Mouse (Mus musculus) lung, postnatal 0 days (tissue): ENCODE measurements around the gene Fam92b. TPM values are rescaled to one million over a fixed set of nuclear protein-coding genes. Genes with fewer than 3 reads are reported as not detected.

ENCODE experiments used
- ATAC-seq: fragments of 200-750 bp; cut with Nextera tagmentation; 2 replicates; pipeline ENCODE4 v1.8.0; 2017; ENCODE audit warnings: moderate library complexity
- DNase-seq: peaks from one replicate; pipeline ENCODE4 v3.0.0-alpha.2; 2016; ENCODE audit warnings: low spot score
- H3K27ac ChIP-seq: fragments of 300-500 bp; sonication (generic); 2 replicates; pipeline ENCODE4 v1.5.1; 2014; ENCODE audit warnings: antibody characterized with exemption, mild to moderate bottlenecking, low read length, mixed read lengths
- H3K27me3 ChIP-seq: fragments of 300-500 bp; sonication (generic); replicated peaks from 2 replicates; pipeline ENCODE4 v1.6.1; 2014; ENCODE audit warnings: low read length, mixed read lengths; ENCODE audit not compliant: insufficient read depth
- H3K36me3 ChIP-seq: fragments of 300-500 bp; sonication (generic); 2 replicates; pipeline ENCODE4 v1.6.1; 2014; ENCODE audit warnings: low read length, mixed read lengths; ENCODE audit not compliant: insufficient read depth
- H3K4me1 ChIP-seq: fragments of 300-500 bp; sonication (generic); 2 replicates; pipeline ENCODE4 v1.6.1; 2014; ENCODE audit warnings: antibody characterized with exemption, low read depth, low read length, mixed read lengths; ENCODE audit not compliant: insufficient read depth
- H3K4me2 ChIP-seq: fragments of 300-500 bp; sonication (generic); replicated peaks from 2 replicates; pipeline ENCODE4 v1.6.1; 2014; ENCODE audit warnings: low read depth, mild to moderate bottlenecking, low read length, moderate library complexity, mixed read lengths
- H3K4me3 ChIP-seq: fragments of 300-500 bp; sonication (generic); 2 replicates; pipeline ENCODE4 v1.5.1; 2014; ENCODE audit warnings: low read depth, low read length
- H3K9ac ChIP-seq: fragments of 300-500 bp; sonication (generic); replicated peaks from 2 replicates; pipeline ENCODE4 v1.6.1; 2014; ENCODE audit warnings: low read depth, mild to moderate bottlenecking
- H3K9me3 ChIP-seq: fragments of 300-500 bp; sonication (generic); 2 replicates; pipeline ENCODE4 v1.6.1; 2016; ENCODE audit warnings: low read length, mixed read lengths
- CTCF ChIP-seq: IDR thresholded peaks from 2 replicates; pipeline ENCODE4 v1.5.1; 2016; ENCODE audit warnings: antibody characterized with exemption, mild to moderate bottlenecking
- EP300 ChIP-seq: IDR thresholded peaks from 2 replicates; pipeline ENCODE4 v1.6.1; 2016; ENCODE audit warnings: antibody characterized with exemption, mild to moderate bottlenecking, control low read depth
- WGBS: fragments of 180-500 bp; shearing (Covaris S2); extraction: QIAGEN DNeasy Blood & Tissue Kit; methylation state at CpG from one replicate; pipeline ENCODE4 v1.1.7; 2014; 5-methylcytosine and 5-hydroxymethylcytosine counted together
- polyA plus RNA-seq: library from polyadenylated mRNA; unstranded; fragments of >200 nt; fragmentation: Nextera tagmentation; extraction: Ambion mirVana; gene quantifications from 2 replicates; pipeline ENCODE4 v1.2.1, GENCODE M21; 2015

The Fam92b gene
- polyA plus RNA-seq, 1 experiment from 2014 or later = 3.9 TPM

- Histone ChIP-seq H3K4me2 (no peak overlapping the region), H3K4me1 (no peaks in the 10 kb centered on the region), H3K27me3 (no peaks in the 10 kb centered on the region), H3K9ac (no peak overlapping the region), H3K27ac (no peak overlapping the region), H3K9me3 (no peaks in the 10 kb centered on the region), H3K36me3 (no peaks in the 10 kb centered on the region), H3K4me3 (no peak overlapping the region)
- DNase-seq (no peak), ATAC-seq (no peak)
- 71% methylated on average over 9 of the region's 9 CpGs for WGBS
- TF ChIP-seq EP300 = no peak
Measured at GRCm38 (mm10) chr8:120151151-120151550, 26.1 kb downstream of the Fam92b start.

GRCm38 (mm10) chr8:120150028-120150427 lies 27.2 kb downstream of the Fam92b start:
- Histone ChIP-seq H3K4me3 (no peak overlapping the region), H3K9me3 (no peaks in the 10 kb centered on the region), H3K27ac (no peak overlapping the region), H3K9ac (no peak overlapping the region), H3K27me3 (no peaks in the 10 kb centered on the region), H3K36me3 (no peaks in the 10 kb centered on the region), H3K4me1 (no peaks in the 10 kb centered on the region), H3K4me2 (no peak overlapping the region)
- ATAC-seq = no peak
- DNase-seq = no peak
- TF ChIP-seq EP300 (no peak), CTCF (no peak)
- 42% methylated on average over 12 of the region's 12 CpGs for WGBS

GRCm38 (mm10) chr8:120146051-120146450 lies 31.2 kb downstream of the Fam92b start:
- no peak overlapping the region for H3K9ac ChIP-seq
- no peak overlapping the region for H3K4me3 ChIP-seq
- 65% methylated on average over 1 of the region's 1 CpGs for WGBS
- H3K36me3 ChIP-seq = no peaks in the 10 kb centered on the region
- ATAC-seq = no peak
- H3K4me2 ChIP-seq = no peak overlapping the region
- no peaks in the 10 kb centered on the region for H3K27me3 ChIP-seq
- H3K27ac ChIP-seq = 0 out of 2 replicates have a peak overlapping the region, but pooled peaks have one; percentile 59
- no peak for DNase-seq
- H3K4me1 ChIP-seq = peaks cover 6% of the 10 kb centered on the region; the same call in 1 of the 2 replicates
- no peak for TF ChIP-seq EP300
- no peak for TF ChIP-seq CTCF
- H3K9me3 ChIP-seq = no peaks in the 10 kb centered on the region

GRCm38 (mm10) chr8:120144652-120145301 lies 32.5 kb downstream of the Fam92b start:
- H3K4me3 ChIP-seq = no peak overlapping the region
- WGBS = 32% methylated on average over 12 of the region's 12 CpGs
- no peaks in the 10 kb centered on the region for H3K36me3 ChIP-seq
- peak; percentile 71 for DNase-seq
- no peaks in the 10 kb centered on the region for H3K27me3 ChIP-seq
- peak overlapping the region; percentile 51; the same call in 1 of the 2 replicates for H3K27ac ChIP-seq
- H3K9me3 ChIP-seq = no peaks in the 10 kb centered on the region
- ATAC-seq = peak; percentile 90
- peaks cover 6% of the 10 kb centered on the region; the same call in 1 of the 2 replicates for H3K4me1 ChIP-seq
- peak; percentile 97 for TF ChIP-seq EP300
- no peak for TF ChIP-seq CTCF
- H3K9ac ChIP-seq = no peak overlapping the region
- H3K4me2 ChIP-seq = no peak overlapping the region

- Histone ChIP-seq H3K4me2 (no peak overlapping the region), H3K27me3 (no peaks in the 10 kb centered on the region), H3K4me1 (peaks cover 6% of the 10 kb centered on the region; the same call in 1 of the 2 replicates), H3K9ac (no peak overlapping the region), H3K9me3 (no peaks in the 10 kb centered on the region), H3K4me3 (no peak overlapping the region), H3K36me3 (no peaks in the 10 kb centered on the region), H3K27ac (peak overlapping the region; percentile 51; the same call in 1 of the 2 replicates)
- WGBS = 61% methylated on average over 15 of the region's 15 CpGs
- DNase-seq = no peak
- no peak for TF ChIP-seq CTCF
- no peak for TF ChIP-seq EP300
- ATAC-seq = no peak
Measured at GRCm38 (mm10) chr8:120143911-120144651, 33.2 kb downstream of the Fam92b start.

- Histone ChIP-seq H3K9ac (no peak overlapping the region), H3K4me3 (no peak overlapping the region), H3K27ac (no peak overlapping the region), H3K9me3 (no peaks in the 10 kb centered on the region), H3K27me3 (peaks cover 9% of the 10 kb centered on the region; the same call in 1 of the 2 replicates), H3K36me3 (no peaks in the 10 kb centered on the region), H3K4me1 (peaks cover 6% of the 10 kb centered on the region; the same call in 1 of the 2 replicates), H3K4me2 (no peak overlapping the region)
- DNase-seq (peak; percentile 91), ATAC-seq (peak; percentile 83)
- 56% methylated on average over 3 of the region's 3 CpGs for WGBS
- peak; percentile 21; the same call in 1 of the 2 replicates for TF ChIP-seq EP300
- TF ChIP-seq CTCF = no peak
Measured at GRCm38 (mm10) chr8:120140769-120141168, 36.5 kb downstream of the Fam92b start.
